Mouse (Mus musculus) limb, embryonic 15.5 days (tissue): ENCODE measurements at regions not wholly inside any gene's neighbourhood (a gene's known extent, or its start where the extent isn't known, plus 50 kb on each side); places are given as distances from the start of the nearest gene placed in this dataset.

Experiments used
- ATAC-seq: fragments of 200-750 bp; cut with Nextera tagmentation; 2 replicates; pipeline ENCODE4 v1.8.0; 2017; ENCODE audit warnings: low read depth, moderate TSS enrichment; ENCODE audit not compliant: insufficient number of reproducible peaks, low FRiP score, low TSS enrichment
- H3K27ac ChIP-seq: fragments of 300-500 bp; sonication (generic); 2 replicates; pipeline ENCODE4 v1.5.1; 2015; ENCODE audit warnings: moderate library complexity, mild to moderate bottlenecking, inconsistent platforms
- H3K27me3 ChIP-seq: fragments of 300-500 bp; sonication (generic); 2 replicates; pipeline ENCODE4 v1.6.1; 2015; ENCODE audit warnings: inconsistent platforms
- H3K36me3 ChIP-seq: fragments of 300-500 bp; sonication (generic); 2 replicates; pipeline ENCODE4 v1.6.1; 2015; ENCODE audit warnings: inconsistent platforms
- H3K4me1 ChIP-seq: fragments of 300-500 bp; sonication (generic); 2 replicates; pipeline ENCODE4 v1.6.1; 2015; ENCODE audit warnings: inconsistent platforms
- H3K4me2 ChIP-seq: fragments of 300-500 bp; sonication (generic); 2 replicates; pipeline ENCODE4 v1.6.1; 2015; ENCODE audit warnings: mild to moderate bottlenecking, inconsistent platforms
- H3K4me3 ChIP-seq: fragments of 300-500 bp; sonication (generic); 2 replicates; pipeline ENCODE4 v1.5.1; 2015; ENCODE audit warnings: mild to moderate bottlenecking, inconsistent platforms
- H3K9ac ChIP-seq: fragments of 300-500 bp; sonication (generic); 2 replicates; pipeline ENCODE4 v1.6.1; 2015; ENCODE audit warnings: inconsistent platforms
- H3K9me3 ChIP-seq: fragments of 300-500 bp; sonication (generic); 2 replicates; pipeline ENCODE4 v1.6.1; 2016; ENCODE audit warnings: inconsistent platforms
- WGBS: fragments of 180-500 bp; shearing (Covaris S2); methylation state at CpG from one replicate; pipeline ENCODE4 v1.1.7; 2015; 5-methylcytosine and 5-hydroxymethylcytosine counted together

GRCm38 (mm10) chr6:22591592-22591991, 235.5 kb upstream of the Fam3c start:
- H3K36me3 ChIP-seq, result no peaks in the 10 kb centered on the region
- H3K9ac ChIP-seq, result no peak overlapping the region
- no peak overlapping the region for H3K4me2 ChIP-seq
- ATAC-seq, result no peak
- no peak overlapping the region for H3K4me3 ChIP-seq
- H3K27me3 ChIP-seq, result no peaks in the 10 kb centered on the region
- H3K4me1 ChIP-seq, result no peaks in the 10 kb centered on the region
- no peak overlapping the region for H3K27ac ChIP-seq
- H3K9me3 ChIP-seq, result no peaks in the 10 kb centered on the region
- WGBS, result 74% methylated on average over 5 of the region's 5 CpGs

GRCm38 (mm10) chr6:22584851-22585250, 228.8 kb upstream of the Fam3c start:
- Histone ChIP-seq H3K4me3 (no peak overlapping the region), H3K36me3 (no peaks in the 10 kb centered on the region), H3K9me3 (no peaks in the 10 kb centered on the region), H3K27ac (no peak overlapping the region), H3K4me1 (no peaks in the 10 kb centered on the region), H3K27me3 (no peaks in the 10 kb centered on the region), H3K4me2 (no peak overlapping the region), H3K9ac (no peak overlapping the region)
- ATAC-seq, result no peak
- 73% methylated on average over 4 of the region's 4 CpGs for WGBS

GRCm38 (mm10) chr6:22572925-22573324, 216.9 kb upstream of the Fam3c start:
- Histone ChIP-seq H3K27ac (no peak overlapping the region), H3K9ac (no peak overlapping the region), H3K36me3 (no peaks in the 10 kb centered on the region), H3K27me3 (no peaks in the 10 kb centered on the region), H3K9me3 (no peaks in the 10 kb centered on the region), H3K4me1 (no peaks in the 10 kb centered on the region), H3K4me3 (no peak overlapping the region), H3K4me2 (no peak overlapping the region)
- 45% methylated on average over 1 of the region's 1 CpGs for WGBS
- ATAC-seq, result no peak

GRCm38 (mm10) chr6:22567891-22568290, 211.8 kb upstream of the Fam3c start:
- no peak overlapping the region for H3K9ac ChIP-seq
- no peak overlapping the region for H3K4me2 ChIP-seq
- 77% methylated on average over 9 of the region's 9 CpGs for WGBS
- no peaks in the 10 kb centered on the region for H3K27me3 ChIP-seq
- H3K36me3 ChIP-seq, result no peaks in the 10 kb centered on the region
- no peak for ATAC-seq
- H3K9me3 ChIP-seq, result no peaks in the 10 kb centered on the region
- no peaks in the 10 kb centered on the region for H3K4me1 ChIP-seq
- H3K27ac ChIP-seq, result no peak overlapping the region
- H3K4me3 ChIP-seq, result no peak overlapping the region

- H3K4me3 ChIP-seq, result no peak overlapping the region
- no peaks in the 10 kb centered on the region for H3K36me3 ChIP-seq
- WGBS, result 86% methylated on average over 13 of the region's 13 CpGs
- no peak for ATAC-seq
- no peaks in the 10 kb centered on the region for H3K4me1 ChIP-seq
- no peak overlapping the region for H3K9ac ChIP-seq
- no peak overlapping the region for H3K27ac ChIP-seq
- H3K27me3 ChIP-seq, result no peaks in the 10 kb centered on the region
- H3K9me3 ChIP-seq, result no peaks in the 10 kb centered on the region
- H3K4me2 ChIP-seq, result no peak overlapping the region
Observed at GRCm38 (mm10) chr6:22548296-22549245, 192.5 kb upstream of the Fam3c start.

- Histone ChIP-seq H3K4me2 (no peak overlapping the region), H3K27me3 (no peaks in the 10 kb centered on the region), H3K4me1 (no peaks in the 10 kb centered on the region), H3K36me3 (no peaks in the 10 kb centered on the region), H3K4me3 (no peak overlapping the region), H3K9me3 (no peaks in the 10 kb centered on the region), H3K27ac (no peak overlapping the region), H3K9ac (no peak overlapping the region)
- ATAC-seq, result no peak
- WGBS, result 88% methylated on average over 2 of the region's 2 CpGs
Observed at GRCm38 (mm10) chr6:22541603-22542002, 185.6 kb upstream of the Fam3c start.

- ATAC-seq, result no peak
- H3K4me3 ChIP-seq, result no peak overlapping the region
- WGBS, result 93% methylated on average over 4 of the region's 4 CpGs
Observed at GRCm38 (mm10) chr6:22538254-22538653, 182.2 kb upstream of the Fam3c start.

GRCm38 (mm10) chr6:22524384-22524783, 168.3 kb upstream of the Fam3c start:
- ATAC-seq, result no peak

More at GRCm38 (mm10) chr6:22538254-22538653, 182.2 kb upstream of the Fam3c start:
- no peak overlapping the region for H3K9ac ChIP-seq
- H3K4me1 ChIP-seq, result no peaks in the 10 kb centered on the region
- H3K27ac ChIP-seq, result no peak overlapping the region
- H3K36me3 ChIP-seq, result no peaks in the 10 kb centered on the region
- H3K9me3 ChIP-seq, result no peaks in the 10 kb centered on the region
- no peaks in the 10 kb centered on the region for H3K27me3 ChIP-seq
- no peak overlapping the region for H3K4me2 ChIP-seq

GRCm38 (mm10) chr6:22523582-22524234, 167.7 kb upstream of the Fam3c start:
- Histone ChIP-seq H3K4me1 (no peaks in the 10 kb centered on the region), H3K27ac (no peak overlapping the region), H3K4me3 (no peak overlapping the region), H3K27me3 (no peaks in the 10 kb centered on the region), H3K36me3 (no peaks in the 10 kb centered on the region), H3K4me2 (no peak overlapping the region), H3K9me3 (no peaks in the 10 kb centered on the region), H3K9ac (no peak overlapping the region)
- WGBS, result 65% methylated on average over 9 of the region's 9 CpGs
- no peak for ATAC-seq

More at GRCm38 (mm10) chr6:22524384-22524783, 168.3 kb upstream of the Fam3c start:
- Histone ChIP-seq H3K4me2 (no peak overlapping the region), H3K9me3 (no peaks in the 10 kb centered on the region), H3K27ac (no peak overlapping the region), H3K36me3 (no peaks in the 10 kb centered on the region), H3K4me3 (no peak overlapping the region), H3K27me3 (no peaks in the 10 kb centered on the region), H3K4me1 (no peaks in the 10 kb centered on the region), H3K9ac (no peak overlapping the region)
- WGBS, result 49% methylated on average over 3 of the region's 3 CpGs

- no peak for ATAC-seq
- Histone ChIP-seq H3K4me2 (no peak overlapping the region), H3K27me3 (no peaks in the 10 kb centered on the region), H3K4me3 (no peak overlapping the region), H3K27ac (no peak overlapping the region), H3K9me3 (no peaks in the 10 kb centered on the region), H3K9ac (no peak overlapping the region), H3K4me1 (no peaks in the 10 kb centered on the region), H3K36me3 (no peaks in the 10 kb centered on the region)
- 78% methylated on average over 1 of the region's 1 CpGs for WGBS
Observed at GRCm38 (mm10) chr6:22506871-22507270, 150.8 kb upstream of the Fam3c start.

GRCm38 (mm10) chr6:22497306-22497705, 141.3 kb upstream of the Fam3c start:
- H3K4me2 ChIP-seq, result no peak overlapping the region
- no peaks in the 10 kb centered on the region for H3K27me3 ChIP-seq
- no peaks in the 10 kb centered on the region for H3K36me3 ChIP-seq
- 40% methylated on average over 9 of the region's 9 CpGs for WGBS
- ATAC-seq, result no peak
- no peaks in the 10 kb centered on the region for H3K9me3 ChIP-seq
- no peak overlapping the region for H3K27ac ChIP-seq
- no peak overlapping the region for H3K4me3 ChIP-seq
- no peak overlapping the region for H3K9ac ChIP-seq
- H3K4me1 ChIP-seq, result 0 out of 2 replicates have a peak, but pooled peaks cover 2% of the 10 kb centered on the region

- Histone ChIP-seq H3K9me3 (no peaks in the 10 kb centered on the region), H3K4me2 (no peak overlapping the region), H3K9ac (no peak overlapping the region), H3K36me3 (no peaks in the 10 kb centered on the region), H3K27ac (no peak overlapping the region), H3K4me1 (0 out of 2 replicates have a peak, but pooled peaks cover 2% of the 10 kb centered on the region), H3K4me3 (no peak overlapping the region), H3K27me3 (no peaks in the 10 kb centered on the region)
- no peak for ATAC-seq
- 84% methylated on average over 1 of the region's 1 CpGs for WGBS
Observed at GRCm38 (mm10) chr6:22496471-22496870, 140.4 kb upstream of the Fam3c start.
